Mouse (Mus musculus): Measurements from ENCODE around the gene Gm10318.

Gm10318 gene

DNA sequence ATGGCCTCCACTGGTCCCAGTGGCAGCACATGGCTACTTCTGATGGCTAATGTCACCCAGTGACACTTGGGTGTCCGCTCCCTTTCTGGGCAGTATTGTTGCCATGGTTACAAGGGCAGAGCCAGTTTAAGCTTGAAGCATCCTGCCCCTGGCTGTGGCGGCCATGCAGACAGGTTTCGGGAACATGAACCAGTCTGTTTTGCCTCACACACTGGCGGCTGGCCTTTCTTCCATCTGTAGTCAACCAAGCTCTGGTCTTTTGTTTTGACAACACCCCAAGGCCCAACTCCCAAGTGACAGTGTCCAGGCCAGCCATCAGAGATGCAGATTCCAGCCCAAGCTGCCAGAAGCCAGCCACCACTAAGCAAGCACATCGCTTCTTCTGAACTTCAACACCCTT, 42.9 kb downstream of the Gm10318 start:
- no peak for DNase-seq (ENCODE audit: low spot score)

DNA sequence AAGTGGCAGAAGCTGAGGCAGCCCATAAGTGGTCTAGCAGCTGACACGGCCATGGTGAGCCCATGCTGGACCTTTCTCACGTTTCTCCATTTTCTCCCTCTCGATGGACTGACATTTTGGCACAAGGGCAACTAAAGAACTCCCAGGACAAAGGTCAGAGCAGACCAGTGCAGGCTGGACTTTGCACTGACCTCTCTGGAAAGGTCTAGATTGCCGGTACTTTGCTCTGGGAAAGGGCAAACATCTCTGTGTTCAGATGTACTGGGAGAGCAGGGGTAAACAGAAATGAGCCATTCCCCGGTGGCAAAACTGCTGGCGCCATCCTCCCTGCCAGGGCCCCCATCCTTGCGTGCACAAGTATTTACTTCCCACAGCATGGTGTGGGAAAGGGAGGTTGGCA, 47.5 kb downstream of the Gm10318 start:
- no peak for DNase-seq (ENCODE audit: low spot score)

DNA sequence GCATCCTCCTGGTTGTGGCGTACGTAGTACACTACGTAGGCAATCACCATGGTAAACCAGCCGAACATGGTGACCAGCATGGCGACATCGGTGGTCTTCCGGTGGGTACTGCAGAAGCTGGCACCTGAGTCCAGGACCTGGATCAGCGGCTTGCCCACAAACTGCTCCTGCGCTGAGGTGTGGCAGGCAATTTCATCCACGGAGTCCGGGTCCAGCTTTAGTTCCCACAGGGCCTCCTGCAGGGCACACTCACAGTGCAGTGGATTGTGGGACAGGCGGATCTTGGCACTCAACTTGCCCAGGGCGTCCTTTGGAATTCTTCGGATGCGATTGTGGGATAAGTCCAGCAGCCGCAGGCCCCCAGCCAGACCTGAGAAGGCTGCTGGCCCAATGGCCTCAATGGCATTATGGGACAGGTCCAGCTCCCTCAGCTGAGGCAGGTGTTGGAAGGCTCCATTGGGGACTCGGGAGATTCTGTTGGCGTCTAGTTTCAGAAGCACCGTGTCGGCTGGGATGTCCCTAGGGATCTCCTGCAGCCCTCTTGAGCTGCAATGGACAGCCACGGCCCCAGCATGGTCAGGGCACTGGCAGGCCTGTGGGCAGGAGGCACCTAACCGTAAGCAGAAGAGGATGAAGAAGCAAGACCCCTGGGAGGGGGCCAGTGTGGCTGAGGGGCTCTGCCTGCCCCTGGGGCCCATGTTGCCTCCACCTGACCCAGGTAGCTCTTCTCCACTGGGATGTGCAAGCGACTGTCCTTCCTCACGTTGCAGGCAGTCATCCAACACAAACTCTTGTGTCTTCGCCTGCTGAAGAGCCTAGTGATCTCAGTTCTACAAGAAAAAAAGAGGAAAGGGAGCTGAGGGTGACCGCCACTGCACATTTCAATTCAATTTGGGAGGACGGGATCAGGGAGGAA, 48.5 kb downstream of the Gm10318 start:
- DNase-seq (ENCODE audit: low spot score) = no peak

DNA sequence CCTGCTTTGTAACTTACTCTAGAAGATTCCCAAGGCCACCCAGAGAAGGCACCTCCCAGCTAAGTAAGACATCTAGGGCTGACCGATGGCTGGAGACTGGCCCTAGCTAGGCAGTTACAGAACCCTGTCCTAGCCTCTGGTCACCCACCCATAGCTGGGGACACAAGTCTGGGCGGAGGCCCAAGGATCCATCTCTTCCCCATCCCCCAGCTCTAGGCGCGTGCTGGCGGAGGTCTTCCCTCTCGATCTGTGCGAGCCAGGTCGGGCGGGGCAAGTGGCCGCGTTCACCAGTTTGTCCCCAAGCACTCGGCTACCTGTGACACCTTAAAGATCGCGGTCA, 49.2 kb downstream of the Gm10318 start:
- DNase-seq (ENCODE audit: low spot score) = no peak

DNA sequence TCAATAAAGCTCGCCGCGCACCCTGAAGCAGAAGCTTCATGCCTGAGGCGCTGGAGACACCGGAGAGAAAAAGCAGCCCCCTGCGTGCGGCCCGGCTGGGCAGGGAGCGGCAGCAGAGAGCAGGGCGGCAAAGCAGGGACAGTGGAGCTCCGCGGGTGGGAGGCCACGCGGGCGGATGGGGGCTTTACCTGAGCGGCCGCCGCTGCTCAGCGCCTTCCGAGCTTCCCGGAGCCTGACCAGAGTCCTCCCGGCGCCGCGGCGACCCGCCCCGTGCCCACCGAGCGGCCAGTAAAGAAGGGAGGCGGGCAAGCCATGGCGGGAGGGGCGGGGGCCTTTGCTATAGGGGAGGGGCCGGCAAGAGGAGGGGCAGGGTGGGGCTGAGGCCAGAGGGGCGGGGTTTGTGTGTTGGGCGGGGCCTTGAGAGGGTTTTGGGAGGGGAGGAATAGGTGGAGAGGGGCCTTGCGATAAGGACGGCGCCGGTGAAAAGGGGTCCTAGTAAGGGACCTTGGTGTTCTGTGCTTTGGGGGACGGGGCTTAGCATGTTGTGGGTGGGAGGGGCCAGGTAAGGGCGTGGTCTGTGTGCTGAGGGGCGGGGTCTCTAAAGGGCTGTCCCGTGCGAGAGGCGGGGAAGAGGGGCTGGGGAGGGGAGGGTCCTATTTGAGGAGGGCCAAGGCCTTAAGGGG, 49.7 kb downstream of the Gm10318 start, which contains the start of gene Lrrc3:
Gene Lrrc3, minus strand, starts transcription at position 326 of the 683 bp plus-strand sequence.
- DNase-seq (ENCODE audit: low spot score) = no peak

DNA sequence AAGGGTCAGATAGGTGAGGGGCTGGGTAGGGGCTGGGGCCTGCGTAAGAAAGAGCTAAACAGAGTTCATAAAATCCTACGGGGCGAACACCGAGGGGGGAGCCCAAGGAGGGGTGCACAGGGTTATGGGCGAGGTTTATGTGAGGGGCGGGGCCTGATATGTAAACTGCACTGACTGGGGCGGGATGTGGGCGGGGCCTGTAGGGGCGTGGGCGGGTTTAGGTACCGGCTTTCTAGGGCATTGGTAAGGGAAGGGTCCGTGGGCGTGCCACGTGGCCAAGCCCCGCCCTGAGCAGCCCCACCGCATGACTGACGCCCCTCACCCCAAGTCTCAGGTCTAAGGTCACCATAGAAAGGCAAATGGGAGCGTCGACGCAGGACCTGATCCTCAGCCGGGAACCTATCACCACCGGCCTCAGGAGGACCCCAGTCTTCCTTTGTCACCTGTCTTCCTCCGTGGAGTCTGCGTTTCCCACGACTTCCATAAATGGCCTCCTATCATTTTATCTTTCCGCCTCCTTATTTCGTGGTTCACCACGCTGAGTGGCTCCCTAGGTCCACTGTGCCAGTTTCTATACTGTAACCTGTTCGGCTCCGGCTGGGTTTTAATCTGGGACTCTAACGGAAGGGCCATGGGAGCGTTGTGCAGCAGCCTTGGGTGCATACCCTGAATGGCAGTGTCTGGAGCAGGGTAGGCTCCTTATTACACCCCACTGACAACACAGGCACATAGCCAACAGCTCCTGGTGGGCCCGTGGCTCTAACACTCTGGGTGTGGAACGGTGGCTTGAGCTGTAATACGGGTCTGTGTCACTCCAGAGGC, 50.4 kb downstream of the Gm10318 start:
- peak; percentile 64 for DNase-seq (ENCODE audit: low spot score)

All from left cerebral cortex, adult 11 months (tissue).